In the genomic region with DNA sequence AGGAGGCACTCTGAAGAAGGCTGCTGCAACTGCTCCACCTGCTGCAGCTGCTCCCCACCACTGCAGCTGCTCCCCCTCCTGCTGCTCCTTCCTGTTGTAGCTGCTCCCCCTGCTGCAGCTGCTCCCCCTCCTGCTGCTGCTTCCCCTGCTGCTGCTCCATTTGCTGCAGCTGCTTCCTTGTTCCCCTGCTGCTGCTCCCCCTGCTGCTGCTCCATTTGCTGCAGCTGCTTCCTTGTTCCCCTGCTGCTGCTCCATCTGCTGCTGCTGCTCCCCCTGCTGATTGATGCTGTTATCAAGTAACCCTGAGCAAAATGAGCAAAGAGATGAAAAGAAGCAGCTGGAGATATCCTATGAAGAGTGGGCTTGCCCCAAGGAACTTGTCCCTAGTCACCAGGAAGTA, we compare ENCODE assay signal across 18 mouse cellular contexts. TPM values are rescaled to one million over a fixed set of nuclear protein-coding genes. Genes with fewer than 3 reads are reported as not detected.
A peak's percentile ranks its signal among the peaks of the same experiment; 100 is the strongest.
DNase-seq lines count a peak whose midpoint lies in the region; ATAC-seq and TF ChIP-seq lines count a peak whose summit lies in the region.
"Had no signal": no experiment of that assay in that cellular context is flagged by ENCODE, and none has a peak within 500 bp of the region (broad histone marks: within the 10 kb centered on the region; RNA-seq: fewer than 3 reads in every experiment).

No protein-coding gene starts in this region.

- no peak overlapping the region for H3K27ac ChIP-seq in heart, adult 2 months
- H3K27ac ChIP-seq in lung, postnatal 0 days (ENCODE audit: low read length), result no peak overlapping the region
- H3K27ac ChIP-seq in hindbrain, embryonic 13.5 days, result 0 out of 2 replicates have a peak overlapping the region, but pooled peaks have one; percentile 18
- H3K27ac ChIP-seq: heart, embryonic 10.5 days; liver, embryonic 12.5 days; stomach, embryonic 15.5 days had no signal

- no peak for DNase-seq in heart, adult 2 months
- DNase-seq in heart, adult 8-10 months (ENCODE audit: low spot score), result no peak
- no peak for DNase-seq in lung, postnatal 0 days (ENCODE audit: low spot score)
- DNase-seq in lung, adult 18-20 months, result no peak
- peak; percentile 21 for DNase-seq in ES-CJ7 (ENCODE audit: low read depth, low spot score)
- no peak for DNase-seq in cerebellum, postnatal 25 days
- DNase-seq: cerebellum, adult 11-12 months; gastrocnemius, postnatal 14 days; heart, postnatal 14 days; kidney, postnatal 36 days; right cerebral cortex, adult 18-20 months had no signal

- intact Hi-C loops in heart, adult 2 months (cut with DNase I), result no loop called here

- TF ChIP-seq EP300 in heart, adult 2 months (IDR thresholded peaks at IDR 0.05; ENCODE audit: insufficient read depth, low read depth, low read length), result no peak
- no peak for TF ChIP-seq EP300 in lung, postnatal 0 days (IDR thresholded peaks at IDR 0.05)

- ATAC-seq in lung, postnatal 0 days, result no peak
- ATAC-seq in hindbrain, embryonic 13.5 days (ENCODE audit: low FRiP score), result no peak
- ATAC-seq: intestine, embryonic 16.5 days; liver, embryonic 12.5 days had no signal

- no peaks in the 10 kb centered on the region for H3K27me3 ChIP-seq in heart, adult 2 months (ENCODE audit: control insufficient read depth, insufficient read depth, low read length)
- no peaks in the 10 kb centered on the region for H3K27me3 ChIP-seq in lung, postnatal 0 days (replicated peaks; ENCODE audit: insufficient read depth, low read length)
- no peaks in the 10 kb centered on the region for H3K27me3 ChIP-seq in hindbrain, embryonic 13.5 days
- H3K27me3 ChIP-seq: liver, embryonic 12.5 days; stomach, embryonic 15.5 days had no signal

- no peaks in the 10 kb centered on the region for H3K79me2 ChIP-seq in heart, adult 2 months (replicated peaks; ENCODE audit: control insufficient read depth, insufficient read depth, low read length)

- H3K4me1 ChIP-seq in heart, adult 2 months (ENCODE audit: control insufficient read depth, insufficient read depth, low read length), result no peaks in the 10 kb centered on the region
- no peaks in the 10 kb centered on the region for H3K4me1 ChIP-seq in lung, postnatal 0 days (ENCODE audit: insufficient read depth, low read depth, low read length)
- H3K4me1 ChIP-seq in hindbrain, embryonic 13.5 days (replicated peaks), result peaks cover 30% of the 10 kb centered on the region
- H3K4me1 ChIP-seq: liver, embryonic 12.5 days; stomach, embryonic 15.5 days had no signal

- no peaks in the 10 kb centered on the region for H3K36me3 ChIP-seq in heart, adult 2 months (ENCODE audit: control insufficient read depth, insufficient read depth, low read length)
- H3K36me3 ChIP-seq in lung, postnatal 0 days (ENCODE audit: insufficient read depth, low read length), result no peaks in the 10 kb centered on the region
- no peaks in the 10 kb centered on the region for H3K36me3 ChIP-seq in hindbrain, embryonic 13.5 days
- H3K36me3 ChIP-seq: liver, embryonic 12.5 days; stomach, embryonic 15.5 days had no signal

- H3K9ac ChIP-seq in heart, adult 2 months (ENCODE audit: low read depth, low read length), result no peak overlapping the region
- H3K9ac ChIP-seq in lung, postnatal 0 days (replicated peaks; ENCODE audit: low read depth), result no peak overlapping the region
- no peak overlapping the region for H3K9ac ChIP-seq in hindbrain, embryonic 13.5 days
- H3K9ac ChIP-seq: liver, embryonic 12.5 days; stomach, embryonic 15.5 days had no signal

- H3K4me2 ChIP-seq in lung, postnatal 0 days (replicated peaks; ENCODE audit: low read depth, low read length), result no peak overlapping the region
- no peak overlapping the region for H3K4me2 ChIP-seq in hindbrain, embryonic 13.5 days
- H3K4me2 ChIP-seq: liver, embryonic 12.5 days; stomach, embryonic 15.5 days had no signal

- no peak overlapping the region for H3K4me3 ChIP-seq in heart, adult 2 months
- H3K4me3 ChIP-seq in lung, postnatal 0 days (ENCODE audit: low read depth, low read length), result no peak overlapping the region
- H3K4me3 ChIP-seq in hindbrain, embryonic 13.5 days, result no peak overlapping the region
- H3K4me3 ChIP-seq: heart, embryonic 10.5 days; liver, embryonic 12.5 days; stomach, embryonic 15.5 days had no signal

- no peak for TF ChIP-seq POLR2A in heart, adult 2 months (IDR thresholded peaks at IDR 0.05; ENCODE audit: insufficient read depth, low read depth, low read length)

- peak; percentile 8; the same call in 1 of the 2 replicates for TF ChIP-seq CTCF in heart, adult 2 months (IDR thresholded peaks at IDR 0.05)
- peak; percentile 16; the same call in 1 of the 2 replicates for TF ChIP-seq CTCF in lung, postnatal 0 days (IDR thresholded peaks at IDR 0.05)

- peaks cover 3% of the 10 kb centered on the region; the same call in 1 of the 2 replicates for H3K9me3 ChIP-seq in lung, postnatal 0 days (ENCODE audit: low read length)
- no peaks in the 10 kb centered on the region for H3K9me3 ChIP-seq in hindbrain, embryonic 13.5 days
- H3K9me3 ChIP-seq: stomach, embryonic 15.5 days had no signal

RNA-seq across cellular contexts. Expression of a gene that starts 8.3 kb away (rescaled TPM):
- total RNA-seq in heart, adult 2 months (2021), result not detected
- polyA plus RNA-seq in heart, adult 2 months (2012; rRNA removed), result 0.08 TPM in 1 of 2 replicates, not detected in the other
- total RNA-seq in heart, adult 8-10 months (2022), result not detected
- polyA plus RNA-seq in lung, postnatal 0 days (2015; fragmentation: Nextera tagmentation; extraction: Ambion mirVana), result 1.3 and 1.5 TPM in 2 replicates
- 2.4 and 2.6 TPM in 2 replicates for polyA plus RNA-seq in hindbrain, embryonic 13.5 days (2015; fragmentation: Nextera tagmentation; extraction: Ambion mirVana)
- total RNA-seq: adrenal gland, adult 18-20 months; gastrocnemius, postnatal 14 days; heart, postnatal 14 days; neutrophil, adult 5-6 weeks had no signal
